Comparison of ENCODE assay signal across 8 mouse cellular contexts in genomic region chr12:25097210-25098160, GRCm38 (mm10). TPM values are rescaled to one million over a fixed set of nuclear protein-coding genes. Genes with fewer than 3 reads are reported as not detected.
DNase-seq lines count a peak whose midpoint lies in the region; ATAC-seq lines count a peak whose summit lies in the region.

No protein-coding gene starts in this region.

- peaks cover 9% of the 10 kb centered on the region; the same call in 1 of the 2 replicates for H3K27me3 ChIP-seq in hindbrain, embryonic 13.5 days
- no peaks in the 10 kb centered on the region; the same call in 1 of the 2 replicates for H3K27me3 ChIP-seq in midbrain, embryonic 14.5 days (ENCODE audit: control insufficient read depth, insufficient read depth, low read length)

- peak overlapping the region; percentile 95 for H3K4me2 ChIP-seq in hindbrain, embryonic 13.5 days
- H3K4me2 ChIP-seq in midbrain, embryonic 14.5 days (ENCODE audit: low read length): peak overlapping the region; percentile 97

- WGBS in hindbrain, embryonic 13.5 days: 2% methylated on average over 28 of the region's 28 CpGs
- WGBS in midbrain, embryonic 14.5 days: 1% methylated on average over 28 of the region's 28 CpGs

- intact Hi-C loops in heart, postnatal 25 days (cut with DNase I): loop anchor here (10.0 kb wide), 2 partner anchors 767 to 1217 kb away; no protein-coding TSS in a partner anchor
- intact Hi-C loops in left cerebral cortex, postnatal 25 days (cut with DNase I): loop anchor here (5.0 to 10.0 kb wide), 6 partner anchors 70 to 995 kb away; no protein-coding TSS in a partner anchor

- ATAC-seq in hindbrain, embryonic 13.5 days (ENCODE audit: low FRiP score): no peak
- ATAC-seq in midbrain, embryonic 14.5 days (ENCODE audit: low FRiP score, low TSS enrichment): no peak

- H3K36me3 ChIP-seq in hindbrain, embryonic 13.5 days: no peaks in the 10 kb centered on the region
- H3K36me3 ChIP-seq in midbrain, embryonic 14.5 days (ENCODE audit: control insufficient read depth, insufficient read depth, low read length): no peaks in the 10 kb centered on the region

- H3K27ac ChIP-seq in hindbrain, embryonic 13.5 days: peak overlapping the region; percentile 95
- peak overlapping the region; percentile 95 for H3K27ac ChIP-seq in midbrain, embryonic 14.5 days (replicated peaks; ENCODE audit: low read depth, low read length)

- no peaks in the 10 kb centered on the region for H3K9me3 ChIP-seq in hindbrain, embryonic 13.5 days
- no peaks in the 10 kb centered on the region for H3K9me3 ChIP-seq in midbrain, embryonic 14.5 days (ENCODE audit: control insufficient read depth, low read length)

- H3K4me1 ChIP-seq in hindbrain, embryonic 13.5 days (replicated peaks): peaks cover 71% of the 10 kb centered on the region
- H3K4me1 ChIP-seq in midbrain, embryonic 14.5 days (ENCODE audit: control insufficient read depth, insufficient read depth, low read length): peaks cover 39% of the 10 kb centered on the region

- H3K4me3 ChIP-seq in hindbrain, embryonic 13.5 days: peak overlapping the region; percentile 78
- peak overlapping the region; percentile 52 for H3K4me3 ChIP-seq in midbrain, embryonic 14.5 days (replicated peaks; ENCODE audit: low read depth, low read length)

- peak overlapping the region; percentile 90 for H3K9ac ChIP-seq in hindbrain, embryonic 13.5 days
- H3K9ac ChIP-seq in midbrain, embryonic 14.5 days (replicated peaks; ENCODE audit: low read length): peak overlapping the region; percentile 71; the same call in 1 of the 2 replicates

- peak; percentile 95 for DNase-seq in heart, adult 11 months
- DNase-seq in heart, postnatal 25 days (ENCODE audit: low spot score): no peak
- peak; percentile 71 for DNase-seq in adrenal gland, postnatal 14 days
- peak; percentile 71 for DNase-seq in fibroblast of lung, adult 2 months (ENCODE audit: low read depth)
- peak; percentile 52 to 69 for DNase-seq in left cerebral cortex, postnatal 25 days (ENCODE audit: low spot score in 2 of 2)
- DNase-seq in midbrain, embryonic 14.5 days: peak; percentile 77
- DNase-seq in urinary bladder, postnatal 25 days (ENCODE audit: low spot score): peak; percentile 25

RNA-seq across cellular contexts. Expression of gene Id2, which starts 0.5 kb away (rescaled TPM):
- 10 to 100 TPM; 12.6 TPM for total RNA-seq in heart, postnatal 25 days (2021)
- 359 and 395 TPM in 2 replicates for total RNA-seq in adrenal gland, postnatal 14 days (2021)
- polyA plus RNA-seq in hindbrain, embryonic 13.5 days (2015; fragmentation: Nextera tagmentation; extraction: Ambion mirVana): 276 and 296 TPM in 2 replicates
- total RNA-seq in left cerebral cortex, postnatal 25 days (2021): 100 to 1,000 TPM; 148 to 163 TPM
- polyA plus RNA-seq in midbrain, embryonic 14.5 days (2014; fragmentation: Nextera tagmentation; extraction: Ambion mirVana): 257 and 299 TPM in 2 replicates

Comparison
In these comparisons a context has a peak if more than half of its experiments do, and no peak if none do; other contexts are left out.
1. RNA of gene Id2, which starts 0.5 kb away (total RNA-seq): 359 to 395 TPM in adrenal gland, postnatal 14 days and 148 to 163 TPM in left cerebral cortex, postnatal 25 days; 12.6 TPM in heart, postnatal 25 days; every median in the first group is over 10 times any median in the second.